Mouse (Mus musculus): ENCODE measurements around the gene Grem1. TPM values are rescaled to one million over a fixed set of nuclear protein-coding genes. Genes with fewer than 3 reads are reported as not detected.

Grem1 gene
- polyA plus RNA-seq, 1 experiment from 2014 or later = 0.57 TPM

DNA sequence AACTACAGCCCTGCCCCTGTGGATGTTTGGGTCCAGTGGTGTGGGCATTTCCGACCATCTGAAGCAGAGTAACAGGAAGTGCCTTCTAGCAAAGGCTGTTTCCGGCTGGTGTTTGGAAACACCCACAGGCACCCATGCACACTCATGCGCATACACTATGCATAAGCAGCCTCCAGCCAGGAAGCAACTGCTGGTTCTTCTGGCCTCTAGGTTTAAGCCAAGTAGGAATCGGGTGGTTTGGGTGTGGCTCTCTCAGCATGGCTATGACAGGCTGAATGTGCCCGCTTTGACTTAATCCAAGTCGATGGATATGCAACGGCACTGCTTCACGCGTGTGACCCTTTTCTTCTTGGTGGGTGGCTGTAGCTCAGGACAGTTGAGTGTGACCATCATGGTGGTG is 9.1 kb downstream of the Grem1 start:
- WGBS = 93% methylated on average over 9 of the region's 9 CpGs

DNA sequence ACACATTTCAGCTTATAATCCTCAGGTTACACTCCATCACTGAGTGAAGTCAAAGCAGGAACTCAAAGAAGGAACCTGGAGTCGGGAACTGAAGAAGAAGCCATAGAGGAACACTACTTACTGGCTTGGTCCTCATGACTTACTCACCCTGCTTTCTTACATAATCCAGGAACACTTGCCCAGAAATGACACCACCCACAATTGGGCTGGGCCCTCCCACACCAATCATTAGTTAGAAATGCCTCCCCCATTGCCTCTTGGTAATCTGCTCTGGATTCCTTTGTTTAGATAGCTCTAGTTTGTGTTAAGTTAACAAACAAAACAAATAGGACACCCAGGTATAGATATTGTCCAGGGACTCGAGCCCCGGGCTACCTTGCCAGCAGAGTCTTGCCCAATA is 29.9 kb downstream of the Grem1 start:
- ATAC-seq (ENCODE audit: low FRiP score) = no peak
- H3K4me3 ChIP-seq (replicated peaks) = no peak overlapping the region
- no peak overlapping the region for H3K27ac ChIP-seq
- no peak overlapping the region for H3K9ac ChIP-seq
- H3K4me1 ChIP-seq = no peaks in the 10 kb centered on the region
- H3K9me3 ChIP-seq = no peaks in the 10 kb centered on the region
- no peaks in the 10 kb centered on the region for H3K27me3 ChIP-seq
- WGBS = 95% methylated on average over 3 of the region's 3 CpGs
- no peak overlapping the region for H3K4me2 ChIP-seq
- H3K36me3 ChIP-seq (replicated peaks) = no peaks in the 10 kb centered on the region

More for the DNA sequence above, 9.1 kb downstream of the Grem1 start:
- ATAC-seq (ENCODE audit: low FRiP score) = no peak
- H3K27me3 ChIP-seq = no peaks in the 10 kb centered on the region
- no peak overlapping the region for H3K9ac ChIP-seq
- no peak overlapping the region for H3K4me3 ChIP-seq (replicated peaks)
- no peak overlapping the region for H3K27ac ChIP-seq
- H3K9me3 ChIP-seq = no peaks in the 10 kb centered on the region
- H3K4me1 ChIP-seq = 0 out of 2 replicates have a peak, but pooled peaks cover 2% of the 10 kb centered on the region
- H3K4me2 ChIP-seq = no peak overlapping the region
- no peaks in the 10 kb centered on the region for H3K36me3 ChIP-seq (replicated peaks)

DNA sequence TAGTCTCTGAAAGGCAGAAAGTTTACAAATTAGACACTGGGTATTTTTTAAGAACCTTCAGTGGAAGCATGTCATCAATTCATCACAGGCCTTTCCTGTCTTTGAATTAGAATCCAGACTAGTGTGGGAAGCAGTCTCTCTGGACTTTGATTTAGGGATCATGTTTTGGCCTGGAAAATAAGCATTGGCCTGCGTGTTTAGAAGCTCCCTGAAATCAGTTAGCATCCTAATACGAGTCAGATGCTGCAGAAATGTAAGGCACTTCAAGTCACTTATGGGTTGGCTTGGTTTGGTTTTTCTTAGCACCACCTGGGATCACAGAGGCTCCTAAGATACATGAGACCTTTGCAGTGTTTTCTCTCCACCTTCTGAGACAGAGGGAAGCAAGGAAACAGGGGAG is 43.6 kb downstream of the Grem1 start:
- H3K4me3 ChIP-seq (replicated peaks) = no peak overlapping the region
- H3K27me3 ChIP-seq = no peaks in the 10 kb centered on the region
- WGBS = 79% methylated on average over 2 of the region's 2 CpGs
- no peaks in the 10 kb centered on the region for H3K4me1 ChIP-seq
- ATAC-seq (ENCODE audit: low FRiP score) = no peak
- no peaks in the 10 kb centered on the region for H3K36me3 ChIP-seq (replicated peaks)
- no peaks in the 10 kb centered on the region for H3K9me3 ChIP-seq
- no peak overlapping the region for H3K9ac ChIP-seq
- no peak overlapping the region for H3K27ac ChIP-seq
- H3K4me2 ChIP-seq = no peak overlapping the region

DNA sequence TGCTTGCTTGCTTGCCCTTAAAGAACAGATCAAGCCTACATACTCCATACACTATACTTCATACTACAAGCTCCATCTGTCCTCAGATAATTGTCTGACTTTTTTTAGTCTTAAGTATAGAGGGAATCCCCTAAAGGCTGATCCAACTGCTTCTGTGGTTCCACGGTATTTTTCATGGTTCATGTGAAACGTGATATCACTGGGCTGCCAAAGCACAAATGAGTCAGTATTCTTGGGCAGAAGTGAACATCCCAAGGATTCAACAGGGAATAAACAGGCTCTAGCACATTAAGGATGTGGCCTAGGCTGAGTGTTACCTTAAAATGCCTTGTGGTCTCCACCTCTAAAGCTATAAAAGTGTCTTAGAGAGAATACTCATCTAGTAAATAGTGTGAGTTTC is 45.0 kb downstream of the Grem1 start:
- Histone ChIP-seq H3K9ac (no peak overlapping the region), H3K36me3 (replicated peaks) (no peaks in the 10 kb centered on the region), H3K27me3 (no peaks in the 10 kb centered on the region), H3K9me3 (no peaks in the 10 kb centered on the region), H3K4me2 (no peak overlapping the region), H3K4me1 (no peaks in the 10 kb centered on the region), H3K27ac (no peak overlapping the region), H3K4me3 (replicated peaks) (no peak overlapping the region)
- 84% methylated on average over 2 of the region's 2 CpGs for WGBS
- no peak for ATAC-seq (ENCODE audit: low FRiP score)

GRCm38 (mm10) chr2:113707507-113707906 is 50.9 kb downstream of the Grem1 start:
- Histone ChIP-seq H3K4me2 (no peak overlapping the region), H3K4me1 (no peaks in the 10 kb centered on the region), H3K36me3 (replicated peaks) (no peaks in the 10 kb centered on the region), H3K27me3 (no peaks in the 10 kb centered on the region), H3K9me3 (no peaks in the 10 kb centered on the region), H3K27ac (no peak overlapping the region), H3K4me3 (replicated peaks) (no peak overlapping the region), H3K9ac (no peak overlapping the region)
- WGBS = 59% methylated on average over 4 of the region's 4 CpGs
- no peak for ATAC-seq (ENCODE audit: low FRiP score)

GRCm38 (mm10) chr2:113701507-113701906 is 56.9 kb downstream of the Grem1 start:
- Histone ChIP-seq H3K4me1 (no peaks in the 10 kb centered on the region), H3K9ac (no peak overlapping the region), H3K36me3 (replicated peaks) (no peaks in the 10 kb centered on the region), H3K4me3 (replicated peaks) (no peak overlapping the region), H3K27me3 (no peaks in the 10 kb centered on the region), H3K27ac (no peak overlapping the region), H3K4me2 (no peak overlapping the region), H3K9me3 (no peaks in the 10 kb centered on the region)
- 91% methylated on average over 5 of the region's 5 CpGs for WGBS
- no peak for ATAC-seq (ENCODE audit: low FRiP score)

DNA sequence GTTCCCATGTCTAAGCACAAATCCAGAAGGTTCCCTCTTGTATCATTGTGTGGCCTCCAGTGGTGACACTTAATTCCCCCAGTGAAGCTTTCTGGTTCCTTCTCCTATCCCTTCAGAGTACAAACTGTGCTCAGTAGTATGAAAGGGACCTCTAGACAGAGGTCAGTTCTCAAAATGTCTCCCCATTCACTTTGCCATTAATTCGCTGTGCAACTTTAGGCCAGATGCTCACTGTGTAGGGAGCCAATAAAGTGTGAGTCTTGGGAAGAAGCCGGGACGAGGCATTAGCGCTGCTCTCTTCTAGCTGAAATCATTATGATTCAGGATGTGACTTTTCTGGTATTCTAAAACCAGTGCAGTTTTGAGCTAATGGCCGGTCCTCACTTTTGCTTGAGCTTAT is 61.8 kb downstream of the Grem1 start:
- peaks cover 2% of the 10 kb centered on the region; the same call in 1 of the 2 replicates for H3K4me1 ChIP-seq
- no peaks in the 10 kb centered on the region for H3K36me3 ChIP-seq (replicated peaks)
- no peak overlapping the region for H3K27ac ChIP-seq
- H3K9ac ChIP-seq = no peak overlapping the region
- no peak overlapping the region for H3K4me3 ChIP-seq (replicated peaks)
- ATAC-seq (ENCODE audit: low FRiP score) = no peak
- WGBS = 88% methylated on average over 5 of the region's 5 CpGs
- H3K4me2 ChIP-seq = no peak overlapping the region
- no peaks in the 10 kb centered on the region for H3K9me3 ChIP-seq
- no peaks in the 10 kb centered on the region for H3K27me3 ChIP-seq

- peaks cover 2% of the 10 kb centered on the region; the same call in 1 of the 2 replicates for H3K4me1 ChIP-seq
- H3K27ac ChIP-seq = no peak overlapping the region
- no peaks in the 10 kb centered on the region for H3K9me3 ChIP-seq
- no peak overlapping the region for H3K9ac ChIP-seq
- 81% methylated on average over 3 of the region's 3 CpGs for WGBS
- no peaks in the 10 kb centered on the region for H3K36me3 ChIP-seq (replicated peaks)
- no peak for ATAC-seq (ENCODE audit: low FRiP score)
- H3K27me3 ChIP-seq = no peaks in the 10 kb centered on the region
- H3K4me2 ChIP-seq = no peak overlapping the region
- H3K4me3 ChIP-seq (replicated peaks) = no peak overlapping the region
These were observed 62.2 kb downstream of the Grem1 start for GRCm38 (mm10) chr2:113696222-113696621.

Other genes with a start within 250 kb of the Grem1 start
- 67.8 and 71.2 TPM in 2 replicates for gene Scg5, start 70.5 kb upstream of the Grem1 start, polyA plus RNA-seq (2016; fragmentation: Nextera tagmentation; extraction: Ambion mirVana)
- 66.3 and 70.4 TPM in 2 replicates for gene Arhgap11a, start 90.0 kb upstream of the Grem1 start, polyA plus RNA-seq (2016; fragmentation: Nextera tagmentation; extraction: Ambion mirVana)

Measured in forebrain, embryonic 12.5 days (tissue).